Mouse (Mus musculus) CH12.LX (cell line): ENCODE measurements around the gene Celf2. TPM values are rescaled to one million over a fixed set of nuclear protein-coding genes. Genes with fewer than 3 reads are reported as not detected.

Experiments
- DNase-seq: peaks from one replicate; pipeline ENCODE4 v3.0.0-alpha.2; 2013; ENCODE audit errors: extremely low read depth
- H3K27ac ChIP-seq: 2 replicates; pipeline ENCODE4 v1.5.1; 2012; ENCODE audit warnings: low read depth, mild to moderate bottlenecking, control low read depth, moderate library complexity; ENCODE audit not compliant: insufficient read depth
- H3K27me3 ChIP-seq: replicated peaks from 2 replicates; pipeline ENCODE3; 2012; ENCODE audit warnings: inconsistent platforms
- H3K36me3 ChIP-seq, 2 experiments: replicated peaks in 1 of 2; 2 replicates each; pipeline versions ENCODE3 to v1.6.1; 2012; ENCODE audit warnings: inconsistent platforms in 1 of 2, low read length in 1 of 2, mild to moderate bottlenecking in 1 of 2, mixed read lengths in 1 of 2, moderate library complexity in 1 of 2; ENCODE audit not compliant: control insufficient read depth in 1 of 2, insufficient read depth in 1 of 2
- H3K4me1 ChIP-seq, 2 experiments: 2 replicates each; pipeline ENCODE4 v1.6.1; 2012; ENCODE audit warnings: inconsistent platforms in 1 of 2, moderate library complexity in 1 of 2; ENCODE audit not compliant: insufficient read depth in 2 of 2, control insufficient read depth in 1 of 2
- H3K4me2 ChIP-seq: 2 replicates; pipeline ENCODE4 v1.6.1; 2012; ENCODE audit warnings: low read depth, mild to moderate bottlenecking, control low read depth; ENCODE audit not compliant: poor library complexity, insufficient read depth, severe bottlenecking
- H3K4me3 ChIP-seq, 3 experiments: fragments of 150-350 bp in 1 of 3; sonication (generic) in 1 of 3; replicated peaks in 1 of 3; 2 replicates each; pipeline versions ENCODE3 to v1.5.1; 2011 to 2012; ENCODE audit warnings: low read depth in 2 of 3, low read length in 2 of 3, mild to moderate bottlenecking in 2 of 3, moderate library complexity in 2 of 3, control low read depth in 1 of 3, improper control_type of control experiment in 1 of 3, inconsistent platforms in 1 of 3, mixed read lengths in 1 of 3; ENCODE audit not compliant: poor library complexity in 1 of 3
- H3K79me2 ChIP-seq: replicated peaks from 2 replicates; pipeline ENCODE4 v1.6.1; 2012; ENCODE audit warnings: mild to moderate bottlenecking, moderate library complexity; ENCODE audit not compliant: control insufficient read depth, poor library complexity, insufficient read depth, severe bottlenecking; ENCODE audit errors: extremely low read depth
- H3K9ac ChIP-seq: 2 replicates; pipeline ENCODE4 v1.6.1; 2012; ENCODE audit warnings: low read depth, mild to moderate bottlenecking, control low read depth, moderate library complexity; ENCODE audit not compliant: insufficient read depth
- H3K9me3 ChIP-seq: replicated peaks from 2 replicates; pipeline ENCODE3; 2012; ENCODE audit warnings: low read length, inconsistent platforms, mixed read lengths
- BHLHE40 ChIP-seq: IDR thresholded peaks from 2 replicates; pipeline ENCODE4 v1.6.1; 2011; ENCODE audit warnings: mild to moderate bottlenecking, low read depth, low read length, improper control_type of control experiment
- EP300 ChIP-seq: IDR thresholded peaks from 2 replicates; pipeline ENCODE4 v1.6.1; 2011; ENCODE audit warnings: low read length, improper control_type of control experiment
- GABPA ChIP-seq: IDR thresholded peaks from 2 replicates; pipeline ENCODE4 v1.6.1; 2012; ENCODE audit warnings: low read depth, low read length, improper control_type of control experiment, inconsistent platforms; ENCODE audit not compliant: insufficient replicate concordance
- HCFC1 ChIP-seq: IDR thresholded peaks from 2 replicates; pipeline ENCODE4 v1.6.1; 2012; ENCODE audit warnings: low read depth, mild to moderate bottlenecking, inconsistent platforms, low read length, improper control_type of control experiment
- IRF4 ChIP-seq: IDR thresholded peaks from 2 replicates; pipeline ENCODE4 v1.6.1; 2014; ENCODE audit warnings: low read depth, mild to moderate bottlenecking, inconsistent platforms, low read length, improper control_type of control experiment
- JUN ChIP-seq: IDR thresholded peaks from 2 replicates; pipeline ENCODE4 v1.6.1; 2011; ENCODE audit warnings: low read depth, mild to moderate bottlenecking, low read length, improper control_type of control experiment, moderate library complexity; ENCODE audit not compliant: insufficient read depth
- KAT2A ChIP-seq: IDR thresholded peaks from 2 replicates; pipeline ENCODE4 v1.6.1; 2012; ENCODE audit warnings: low read length, improper control_type of control experiment, inconsistent platforms; ENCODE audit not compliant: insufficient replicate concordance
- MAX ChIP-seq: IDR thresholded peaks from 2 replicates; pipeline ENCODE4 v1.6.1; 2011; ENCODE audit warnings: low read length, improper control_type of control experiment
- MEF2A ChIP-seq: IDR thresholded peaks from 2 replicates; pipeline ENCODE4 v1.6.1; 2014; ENCODE audit warnings: low read depth, mild to moderate bottlenecking, inconsistent platforms, low read length, improper control_type of control experiment, borderline replicate concordance
- MYC ChIP-seq: IDR thresholded peaks from 2 replicates; pipeline ENCODE4 v1.6.1; 2011; ENCODE audit warnings: low read depth, mild to moderate bottlenecking, improper control_type of control experiment, low read length
- NELFE ChIP-seq: IDR thresholded peaks from 2 replicates; pipeline ENCODE4 v1.6.1; 2011; ENCODE audit warnings: low read depth, low read length, improper control_type of control experiment
- NRF1 ChIP-seq: IDR thresholded peaks from 2 replicates; pipeline ENCODE4 v1.6.1; 2014; ENCODE audit warnings: low read depth, mild to moderate bottlenecking, inconsistent platforms, low read length, improper control_type of control experiment, moderate library complexity
- PAX5 ChIP-seq: IDR thresholded peaks from 2 replicates; pipeline ENCODE4 v1.6.1; 2012; ENCODE audit warnings: low read length, inconsistent platforms, mixed read lengths
- RCOR1 ChIP-seq: conservative IDR thresholded peaks from 2 replicates; pipeline ENCODE4 v1.6.1; 2012; ENCODE audit warnings: low read depth, mild to moderate bottlenecking, inconsistent platforms, low read length, improper control_type of control experiment
- SIN3A ChIP-seq: IDR thresholded peaks from 2 replicates; pipeline ENCODE4 v1.6.1; 2012; ENCODE audit warnings: low read length, improper control_type of control experiment, inconsistent platforms
- SMC3 ChIP-seq: IDR thresholded peaks from 2 replicates; pipeline ENCODE4 v1.6.1; 2011; ENCODE audit warnings: low read depth, low read length, improper control_type of control experiment
- UBTF ChIP-seq: IDR thresholded peaks from 2 replicates; pipeline ENCODE4 v1.6.1; 2012; ENCODE audit warnings: low read depth, mild to moderate bottlenecking, inconsistent platforms, low read length, improper control_type of control experiment, moderate library complexity
- USF1 ChIP-seq: IDR thresholded peaks from 2 replicates; pipeline ENCODE4 v1.6.1; 2014; ENCODE audit warnings: low read depth, mild to moderate bottlenecking, inconsistent platforms, low read length, improper control_type of control experiment
- USF2 ChIP-seq: conservative IDR thresholded peaks from 2 replicates; pipeline ENCODE4 v1.6.1; 2011; ENCODE audit warnings: low read depth, low read length, improper control_type of control experiment
- ZKSCAN1 ChIP-seq: IDR thresholded peaks from 2 replicates; pipeline ENCODE4 v1.6.1; 2012; ENCODE audit warnings: low read depth, inconsistent platforms, low read length, improper control_type of control experiment, borderline replicate concordance
- ZMIZ1 ChIP-seq: IDR thresholded peaks from 2 replicates; pipeline ENCODE4 v1.6.1; 2012; ENCODE audit warnings: low read depth, mild to moderate bottlenecking, inconsistent platforms, low read length, improper control_type of control experiment
- dilution Hi-C: fragments of 300-500 bp; cut with MboI; formaldehyde crosslinking; loops from 2 replicates; pipeline ENCODE4 v1.14.3; 2020; ENCODE audit warnings: low sequenced_read_pairs; ENCODE audit not compliant: extremely low pct_unique_long_range_greater_than_20kb, extremely low pct_ligation_motif_present
- in situ Hi-C: fragments of 300-500 bp; cut with MboI; formaldehyde crosslinking; loops from 3 replicates; pipeline ENCODE4 v1.14.3; 2019; ENCODE audit warnings: low sequenced_read_pairs, low pct_ligation_motif_present, low pct_unique_long_range_greater_than_20kb, mixed read lengths
- polyA plus RNA-seq: library from polyadenylated mRNA; unstranded; fragments of >175 nt; gene quantifications from 2 replicates; pipeline ENCODE4 v1.2.1, GENCODE M21; 2012; ENCODE audit warnings: low read depth; ENCODE audit not compliant: insufficient read length
- total RNA-seq, 2 experiments: library from RNA; depleted of rRNA; stranded (reverse); fragments of 300-350 nt in 1 of 2; fragments of >200 nt in 1 of 2; gene quantifications; 2 replicates each; pipeline ENCODE4 v1.2.3; 2012 to 2014

The Celf2 gene
- total and polyA plus RNA-seq, 3 experiments, result 51.0 to 143 (median 103) TPM

DNA sequence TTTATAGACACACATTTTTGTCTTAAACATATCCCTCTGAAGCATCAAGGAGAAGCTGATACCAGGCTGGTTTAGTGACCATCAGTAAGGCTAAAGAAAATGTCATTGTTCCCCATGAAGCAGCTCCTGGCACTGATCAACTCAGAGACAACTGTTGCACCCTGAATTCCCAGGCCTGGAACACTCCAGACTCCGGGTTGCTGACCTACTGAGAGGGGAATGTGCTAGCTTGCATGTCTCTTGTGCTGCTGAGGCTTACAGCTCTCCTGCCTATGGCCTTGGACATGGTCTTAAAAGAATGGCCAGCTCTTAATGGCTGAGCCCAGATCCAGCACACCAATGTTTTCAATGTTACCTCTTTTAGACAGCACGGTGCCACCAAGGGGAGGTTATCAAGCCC, 970.9 kb downstream of the Celf2 start:
- in situ Hi-C loops, result no loop called here
- no peaks in the 10 kb centered on the region for H3K79me2 ChIP-seq
- dilution Hi-C loops, result no loop called here
- H3K4me2 ChIP-seq, result no peak overlapping the region
- DNase-seq, result no peak
- peaks cover 10 to 19% of the 10 kb centered on the region in 2 experiments for H3K36me3 ChIP-seq
- H3K4me1 ChIP-seq, result peaks cover 15 to 60% of the 10 kb centered on the region in 2 experiments
- no peak overlapping the region for H3K9ac ChIP-seq
- TF ChIP-seq NELFE (no peak), BHLHE40 (no peak), USF1 (no peak), UBTF (no peak), SIN3A (no peak), PAX5 (no peak), KAT2A (no peak), JUN (no peak), ZKSCAN1 (no peak), MAX (no peak), MYC (no peak), IRF4 (no peak), MEF2A (no peak), NRF1 (no peak), GABPA (no peak), ZMIZ1 (no peak), EP300 (no peak), HCFC1 (no peak), RCOR1 (no peak), SMC3 (no peak)
- H3K27me3 ChIP-seq, result no peaks in the 10 kb centered on the region
- H3K9me3 ChIP-seq, result no peaks in the 10 kb centered on the region
- H3K27ac ChIP-seq, result no peak overlapping the region
- H3K4me3 ChIP-seq, result no peak overlapping the region

DNA sequence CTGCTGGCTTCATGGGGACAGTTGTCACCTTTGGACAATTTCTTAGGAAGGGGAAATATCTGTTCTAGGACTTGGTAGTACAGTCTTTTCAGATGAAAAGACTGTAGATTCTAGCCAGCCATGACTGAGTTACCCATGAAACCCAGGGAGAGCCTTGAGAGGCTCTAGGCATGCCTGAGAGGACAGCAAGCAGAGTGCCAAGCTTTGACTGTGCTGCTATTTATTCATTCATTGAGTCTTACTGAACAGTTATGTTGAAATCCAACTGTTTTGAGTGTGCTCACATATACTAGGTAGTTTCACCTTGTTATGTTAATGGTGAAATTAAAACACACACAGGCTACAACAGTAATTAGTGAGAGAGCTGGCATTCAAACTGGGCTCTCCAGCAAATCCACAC, 971.3 kb downstream of the Celf2 start:
- H3K4me2 ChIP-seq, result no peak overlapping the region
- no peaks in the 10 kb centered on the region for H3K27me3 ChIP-seq
- H3K9me3 ChIP-seq, result no peaks in the 10 kb centered on the region
- no peak overlapping the region for H3K27ac ChIP-seq
- no peak for DNase-seq
- H3K4me3 ChIP-seq, result no peak overlapping the region
- peaks cover 13 to 55% of the 10 kb centered on the region in 2 experiments for H3K4me1 ChIP-seq
- H3K79me2 ChIP-seq, result no peaks in the 10 kb centered on the region
- H3K9ac ChIP-seq, result no peak overlapping the region
- in situ Hi-C loops (no loop called here), dilution Hi-C loops (no loop called here)
- no peak for TF ChIP-seq USF2
- no peak for TF ChIP-seq UBTF
- peaks cover 9 to 18% of the 10 kb centered on the region in 2 experiments for H3K36me3 ChIP-seq
